Mouse (Mus musculus): ENCODE results near the gene Exoc7. TPM values are rescaled to one million over a fixed set of nuclear protein-coding genes. Genes with fewer than 3 reads are reported as not detected.
A peak's percentile ranks its signal among the peaks of the same experiment; 100 is the strongest.

Exoc7 gene
- polyA plus RNA-seq, 1 experiment from 2014 or later = 63.6 TPM

- in situ Hi-C loops (cut with MboI; ENCODE audit: low pct_unique_long_range_greater_than_20kb) = loop anchor here (5.0 kb wide), 2 partner anchors 48 to 123 kb away; no protein-coding TSS in a partner anchor
- no peaks in the 10 kb centered on the region for H3K27me3 ChIP-seq
- TF ChIP-seq CTCF (IDR thresholded peaks at IDR 0.05) = peak; percentile 100
- POLR2A ChIA-PET = interaction anchor here (0.8 to 1.3 kb wide), 3 partner anchors 14 to 89 kb away, joined by 3 to 5 read pairs (median 3); partner anchors contain the start of gene Foxj1
- DNase-seq (ENCODE audit: low read depth, low spot score) (no peak), ATAC-seq (peak; percentile 76)
- CTCF ChIA-PET = interaction anchor here (0.8 to 3.7 kb wide), 21 partner anchors 9 to 151 kb away, joined by 3 to 19 read pairs (median 4); partner anchors contain the start of genes Exoc7 and Foxj1
These were observed 12.0 kb upstream of the Exoc7 start for GRCm38 (mm10) chr11:116318719-116319659.

- no peak for TF ChIP-seq CTCF (IDR thresholded peaks at IDR 0.05)
- CTCF ChIA-PET = interaction anchor here (0.6 kb wide), 1 partner anchor 143 kb away, joined by 3 read pairs; no protein-coding TSS in a partner anchor
- no peak for DNase-seq (ENCODE audit: low read depth, low spot score)
- ATAC-seq = no peak
- in situ Hi-C loops (cut with MboI; ENCODE audit: low pct_unique_long_range_greater_than_20kb) = no loop called here
- H3K27me3 ChIP-seq = no peaks in the 10 kb centered on the region
- POLR2A ChIA-PET = no interaction called here
These were observed 5.3 kb upstream of the Exoc7 start for GRCm38 (mm10) chr11:116312359-116312758.

- ATAC-seq (no peak), DNase-seq (ENCODE audit: low read depth, low spot score) (no peak)
- no peak for TF ChIP-seq CTCF (IDR thresholded peaks at IDR 0.05)
- ChIA-PET POLR2A (no interaction called here), CTCF (interaction anchor here (2.2 kb wide), 1 partner anchor 7 kb away, joined by 7 read pairs; no protein-coding TSS in a partner anchor)
- H3K27me3 ChIP-seq = no peaks in the 10 kb centered on the region
- in situ Hi-C loops (cut with MboI; ENCODE audit: low pct_unique_long_range_greater_than_20kb) = no loop called here
These were observed 4.1 kb upstream of the Exoc7 start for GRCm38 (mm10) chr11:116311169-116311568.

- CTCF ChIA-PET = interaction anchor here (2.2 kb wide), 1 partner anchor 9 kb away, joined by 7 read pairs; no protein-coding TSS in a partner anchor
- in situ Hi-C loops (cut with MboI; ENCODE audit: low pct_unique_long_range_greater_than_20kb) = no loop called here
- no peak for DNase-seq (ENCODE audit: low read depth, low spot score)
- no peak for ATAC-seq
- no peak for TF ChIP-seq CTCF (IDR thresholded peaks at IDR 0.05)
- no peaks in the 10 kb centered on the region for H3K27me3 ChIP-seq
- POLR2A ChIA-PET = no interaction called here
These were observed 2.6 kb upstream of the Exoc7 start for GRCm38 (mm10) chr11:116309601-116310000.

GRCm38 (mm10) chr11:116307762-116308531, 914 bp upstream of the Exoc7 start:
- CTCF ChIA-PET = interaction anchor here (2.3 kb wide), 1 partner anchor 11 kb away, joined by 11 read pairs; no protein-coding TSS in a partner anchor
- no peaks in the 10 kb centered on the region for H3K27me3 ChIP-seq
- DNase-seq (ENCODE audit: low read depth, low spot score) (no peak), ATAC-seq (no peak)
- no peak for TF ChIP-seq CTCF (IDR thresholded peaks at IDR 0.05)
- in situ Hi-C loops (cut with MboI; ENCODE audit: low pct_unique_long_range_greater_than_20kb) = no loop called here
- POLR2A ChIA-PET = no interaction called here

- in situ Hi-C loops (cut with MboI; ENCODE audit: low pct_unique_long_range_greater_than_20kb) = no loop called here
- ATAC-seq = peak; percentile 78
- POLR2A ChIA-PET = interaction anchor here (0.9 to 1.4 kb wide), 4 partner anchors 12 to 84 kb away, joined by 3 to 4 read pairs (median 4); no protein-coding TSS in a partner anchor
- no peak for DNase-seq (ENCODE audit: low read depth, low spot score)
- CTCF ChIA-PET = interaction anchor here (0.7 to 2.3 kb wide), 4 partner anchors 10 to 30 kb away, joined by 3 to 11 read pairs (median 5); no protein-coding TSS in a partner anchor
- no peak for TF ChIP-seq CTCF (IDR thresholded peaks at IDR 0.05)
- no peaks in the 10 kb centered on the region for H3K27me3 ChIP-seq
These were observed 679 bp downstream of the Exoc7 start for GRCm38 (mm10) chr11:116306126-116306982.

GRCm38 (mm10) chr11:116305423-116305822, 1.6 kb downstream of the Exoc7 start:
- DNase-seq (ENCODE audit: low read depth, low spot score) (no peak), ATAC-seq (no peak)
- no peak for TF ChIP-seq CTCF (IDR thresholded peaks at IDR 0.05)
- in situ Hi-C loops (cut with MboI; ENCODE audit: low pct_unique_long_range_greater_than_20kb) = no loop called here
- ChIA-PET CTCF (interaction anchor here (0.8 to 2.2 kb wide), 3 partner anchors 11 to 143 kb away, joined by 3 to 7 read pairs (median 4); no protein-coding TSS in a partner anchor), POLR2A (interaction anchor here (1.4 kb wide), 1 partner anchor 11 kb away, joined by 4 read pairs; no protein-coding TSS in a partner anchor)
- no peaks in the 10 kb centered on the region for H3K27me3 ChIP-seq

GRCm38 (mm10) chr11:116298621-116299020, 8.4 kb downstream of the Exoc7 start:
- in situ Hi-C loops (cut with MboI; ENCODE audit: low pct_unique_long_range_greater_than_20kb) = no loop called here
- no peak for ATAC-seq
- CTCF ChIA-PET = interaction anchor here (1.1 kb wide), 1 partner anchor 17 kb away, joined by 3 read pairs; no protein-coding TSS in a partner anchor

GRCm38 (mm10) chr11:116298221-116298620, 8.8 kb downstream of the Exoc7 start:
- H3K27me3 ChIP-seq = no peaks in the 10 kb centered on the region
- no peak for TF ChIP-seq CTCF (IDR thresholded peaks at IDR 0.05)
- in situ Hi-C loops (cut with MboI; ENCODE audit: low pct_unique_long_range_greater_than_20kb) = no loop called here
- no peak for ATAC-seq
- ChIA-PET POLR2A (no interaction called here), CTCF (interaction anchor here (1.1 kb wide), 1 partner anchor 16 kb away, joined by 3 read pairs; no protein-coding TSS in a partner anchor)
- no peak for DNase-seq (ENCODE audit: low read depth, low spot score)

More at GRCm38 (mm10) chr11:116298621-116299020, 8.4 kb downstream of the Exoc7 start:
- POLR2A ChIA-PET = no interaction called here
- no peaks in the 10 kb centered on the region for H3K27me3 ChIP-seq
- no peak for DNase-seq (ENCODE audit: low read depth, low spot score)
- no peak for TF ChIP-seq CTCF (IDR thresholded peaks at IDR 0.05)
